Mouse (Mus musculus) urinary bladder, postnatal 10 days (tissue): ENCODE results near the gene Rbbp5.

Experiments used
- DNase-seq: peaks from one replicate; pipeline ENCODE4 v3.0.0; 2022; ENCODE audit warnings: low spot score

Gene Rbbp5

GRCm38 (mm10) chr1:132541824-132542599, 64.8 kb downstream of the Rbbp5 start:
- no peak for DNase-seq

GRCm38 (mm10) chr1:132542762-132543306, 65.7 kb downstream of the Rbbp5 start, which contains the start of gene Cntn2:
Gene Cntn2 (minus strand): TSS chr1:132543256.
- no peak for DNase-seq

- DNase-seq = no peak
Observed at GRCm38 (mm10) chr1:132543789-132544188, 66.6 kb downstream of the Rbbp5 start.
